ENCODE assay signal across 8 mouse cellular contexts in the genomic region with DNA sequence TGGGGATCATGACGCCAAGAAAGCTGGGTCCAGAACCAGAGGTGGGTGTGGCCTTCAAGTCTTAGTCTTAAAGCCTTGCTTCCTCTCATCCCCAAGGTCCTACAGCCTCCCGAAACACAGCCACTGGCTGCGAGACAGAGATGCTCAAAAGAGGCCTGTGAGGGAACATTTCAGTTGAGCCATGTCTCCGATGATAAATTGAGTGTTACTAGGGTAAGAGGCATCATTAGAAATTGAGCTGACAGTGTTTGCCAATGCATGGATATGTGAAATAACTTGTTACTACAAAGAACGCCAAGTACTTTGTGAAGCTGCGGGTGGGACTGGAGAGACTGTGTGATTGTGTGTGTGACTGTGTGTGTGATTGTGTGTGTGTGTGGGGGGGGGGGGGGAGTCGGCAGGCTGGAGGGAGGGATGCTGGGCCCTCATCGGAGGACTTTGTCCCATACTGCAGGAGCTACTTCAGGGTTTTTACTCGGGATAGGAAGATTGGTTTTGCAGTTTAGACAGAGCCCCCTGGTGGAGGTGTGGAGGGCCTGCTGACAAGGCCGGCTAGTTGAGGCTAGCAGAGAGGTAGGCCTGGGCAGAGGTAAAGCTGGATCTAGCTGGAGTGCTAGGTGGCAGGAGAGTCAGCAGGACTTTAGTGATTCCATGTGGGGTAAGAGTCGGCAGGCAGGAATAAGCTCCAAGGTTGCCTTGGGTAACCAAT. TPM values are rescaled to one million over a fixed set of nuclear protein-coding genes. Genes with fewer than 3 reads are reported as not detected.
A peak's percentile ranks its signal among the peaks of the same experiment; 100 is the strongest.
DNase-seq lines count a peak whose midpoint lies in the region; TF ChIP-seq lines count a peak whose summit lies in the region.

No protein-coding gene starts in this region.

- H3K4me3 ChIP-seq in cerebellum, adult 2 months (replicated peaks; ENCODE audit: insufficient read depth, low read depth, low read length) = no peak overlapping the region
- H3K4me3 ChIP-seq in cortical plate, adult 2 months (ENCODE audit: insufficient read depth, low read length) = no peak overlapping the region
- no peak overlapping the region for H3K4me3 ChIP-seq in midbrain, embryonic 10.5 days

- H3K4me1 ChIP-seq in cerebellum, adult 2 months (ENCODE audit: control insufficient read depth, insufficient read depth, low read length) = no peaks in the 10 kb centered on the region
- no peaks in the 10 kb centered on the region for H3K4me1 ChIP-seq in cortical plate, adult 2 months (ENCODE audit: control insufficient read depth, insufficient read depth, low read length)
- H3K4me1 ChIP-seq in midbrain, embryonic 10.5 days = 0 out of 2 replicates have a peak, but pooled peaks cover 13% of the 10 kb centered on the region

- H3K27ac ChIP-seq in cerebellum, adult 2 months (ENCODE audit: insufficient read depth, low read length) = no peak overlapping the region
- H3K27ac ChIP-seq in cortical plate, adult 2 months (ENCODE audit: insufficient read depth, low read length) = no peak overlapping the region
- H3K27ac ChIP-seq in midbrain, embryonic 10.5 days (replicated peaks) = no peak overlapping the region

- H3K9me3 ChIP-seq in midbrain, embryonic 10.5 days (replicated peaks) = no peaks in the 10 kb centered on the region

- 48% methylated on average over 11 of the region's 11 CpGs for WGBS in cerebellum, adult 2 months
- 56% methylated on average over 11 of the region's 11 CpGs for WGBS in midbrain, embryonic 10.5 days

- DNase-seq in cerebellum, adult 2 months = peak; percentile 23 to 27
- DNase-seq in cerebellum, adult 9-10 months = no peak
- DNase-seq in gastrocnemius, postnatal 14 days = peak; percentile 64
- peak; percentile 74 for DNase-seq in kidney, adult 11 months
- DNase-seq in left cerebral cortex, postnatal 36 days (ENCODE audit: low spot score in 2 of 2) = peak; percentile 35 to 45
- DNase-seq in midbrain, embryonic 10.5 days (ENCODE audit: low spot score) = peak; percentile 60
- DNase-seq in spleen, adult 18-20 months = peak; percentile 13 to 47

- TF ChIP-seq POLR2A in cerebellum, adult 2 months (IDR thresholded peaks at IDR 0.05; ENCODE audit: borderline replicate concordance, insufficient read depth, low read length) = no peak
- no peak for TF ChIP-seq POLR2A in cortical plate, adult 2 months (IDR thresholded peaks at IDR 0.05; ENCODE audit: extremely low read depth, insufficient read depth, low read length)

- H3K27me3 ChIP-seq in cerebellum, adult 2 months (ENCODE audit: control insufficient read depth, insufficient read depth, low read length) = no peaks in the 10 kb centered on the region
- H3K27me3 ChIP-seq in midbrain, embryonic 10.5 days (ENCODE audit: low read depth, poor library complexity, severe bottlenecking) = no peaks in the 10 kb centered on the region

- no peaks in the 10 kb centered on the region for H3K36me3 ChIP-seq in midbrain, embryonic 10.5 days

- intact Hi-C loops in gastrocnemius, postnatal 14 days (cut with DNase I; ENCODE audit: low total_unique reads) = loop anchor here (10.0 kb wide), 1 partner anchor 255 kb away; the partner anchor contains the start of gene Sh3rf1
- intact Hi-C loops in left cerebral cortex, postnatal 36 days (cut with DNase I) = loop anchor here (5.0 kb wide), 1 partner anchor 102 kb away; no protein-coding TSS in a partner anchor

- TF ChIP-seq CTCF in cerebellum, adult 2 months (IDR thresholded peaks at IDR 0.05; ENCODE audit: borderline replicate concordance, insufficient read depth, low read depth, low read length) = peak; percentile 36; the same call in 1 of the 2 replicates
- peak; percentile 45 for TF ChIP-seq CTCF in cortical plate, adult 2 months (IDR thresholded peaks at IDR 0.05; ENCODE audit: extremely low read depth, insufficient read depth, low read length)

RNA-seq across cellular contexts. Expression of gene Cbr4, which starts 7.9 kb away (rescaled TPM):
- 15.3 TPM in 2 replicates for polyA plus RNA-seq in cerebellum, adult 2 months (2012; rRNA removed)
- 15.2 and 19.3 TPM in 2 replicates for polyA plus RNA-seq in cortical plate, adult 2 months (2012; rRNA removed)
- 10 to 100 TPM; 32.1 to 36.7 TPM for total RNA-seq in gastrocnemius, postnatal 14 days (2021)
- 10 to 100 TPM; 21.5 to 23.4 TPM for total RNA-seq in left cerebral cortex, postnatal 36 days (2021)
- 28.1 and 30.0 TPM in 2 replicates for polyA plus RNA-seq in midbrain, embryonic 10.5 days (2016; fragmentation: Nextera tagmentation; extraction: Ambion mirVana)
